21 mouse cellular contexts compared by ENCODE assay signal in the genomic region with DNA sequence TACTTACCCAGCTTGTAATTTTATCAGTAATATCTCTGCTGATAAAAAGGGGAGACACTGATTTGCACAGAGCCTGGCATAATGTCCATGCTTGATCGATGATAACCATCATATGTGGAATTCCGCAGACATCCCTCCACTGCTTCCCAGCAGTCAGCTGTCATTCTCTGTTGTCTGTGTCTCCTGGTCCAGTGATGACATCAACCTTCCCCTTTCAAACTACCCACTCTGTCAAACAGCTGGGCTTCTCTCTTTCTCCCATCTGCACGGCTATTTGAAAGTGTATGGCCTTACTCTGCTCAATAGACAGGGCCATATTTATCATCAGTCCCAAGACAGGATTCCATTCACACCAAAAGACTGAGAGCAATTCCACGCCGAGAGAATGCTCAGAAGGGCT.
DNase-seq lines count a peak whose midpoint lies in the region; ATAC-seq and TF ChIP-seq lines count a peak whose summit lies in the region.
"Had no signal": no experiment of that assay in that cellular context is flagged by ENCODE, and none has a peak within 500 bp of the region (broad histone marks: within the 10 kb centered on the region; RNA-seq: fewer than 3 reads in every experiment).

No protein-coding gene starts in this region.

- ATAC-seq in heart, embryonic 15.5 days (replicated peaks; ENCODE audit: insufficient number of reproducible peaks, insufficient read depth, low FRiP score, low read depth): no peak
- ATAC-seq in lung, embryonic 16.5 days (ENCODE audit: low read depth): peak; percentile 12; the same call in 1 of the 2 replicates
- ATAC-seq: CD4-positive, CD25-positive, alpha-beta regulatory T cell, adult 4 months; inflammation-experienced regulatory T-cells, adult 6 months; Patski had no signal

- intact Hi-C loops in heart, postnatal 36 days (cut with DNase I): loop anchor here (1.0 to 10.0 kb wide), 3 partner anchors 103 to 587 kb away; no protein-coding TSS in a partner anchor

- no peak overlapping the region for H3K4me2 ChIP-seq in heart, embryonic 15.5 days
- no peak overlapping the region for H3K4me2 ChIP-seq in lung, embryonic 16.5 days (ENCODE audit: low read depth, low read length)
- H3K4me2 ChIP-seq: forebrain, embryonic 12.5 days; liver, embryonic 15.5 days; neural tube, embryonic 13.5 days had no signal

- H3K9ac ChIP-seq in heart, embryonic 15.5 days: no peak overlapping the region
- H3K9ac ChIP-seq in lung, embryonic 16.5 days (ENCODE audit: low read length): no peak overlapping the region
- H3K9ac ChIP-seq: forebrain, embryonic 12.5 days; liver, embryonic 15.5 days; neural tube, embryonic 13.5 days had no signal

- TF ChIP-seq POLR2A in kidney, adult 2 months (IDR thresholded peaks at IDR 0.05; ENCODE audit: low read depth, low read length): no peak

- no peaks in the 10 kb centered on the region for H3K27me3 ChIP-seq in heart, embryonic 15.5 days
- H3K27me3 ChIP-seq in kidney, adult 2 months (replicated peaks; ENCODE audit: control insufficient read depth, insufficient read depth, low read length): no peaks in the 10 kb centered on the region
- no peaks in the 10 kb centered on the region for H3K27me3 ChIP-seq in lung, embryonic 16.5 days (ENCODE audit: control insufficient read depth, insufficient read depth, low read depth, low read length)
- H3K27me3 ChIP-seq: forebrain, embryonic 12.5 days; liver, embryonic 15.5 days; neural tube, embryonic 13.5 days; Patski had no signal

- 31% methylated on average over 5 of the region's 5 CpGs for WGBS in heart, embryonic 15.5 days
- WGBS in kidney, adult 2 months: 66% methylated on average over 5 of the region's 5 CpGs
- WGBS in lung, embryonic 16.5 days: 46% methylated on average over 5 of the region's 5 CpGs

- no peak for TF ChIP-seq CTCF in kidney, adult 2 months (conservative IDR thresholded peaks at IDR 0.05; ENCODE audit: insufficient read depth, insufficient read length, low read depth, low read length)

- peak; percentile 28 for DNase-seq in embryo, embryonic 10.5 days (ENCODE audit: low spot score)
- DNase-seq in embryo, embryonic 9.5 days (ENCODE audit: extremely low spot score): no peak
- no peak for DNase-seq in heart, postnatal 36 days
- no peak for DNase-seq in kidney, adult 2 months
- no peak for DNase-seq in kidney, adult 11 months
- DNase-seq in lung, postnatal 10 days: no peak
- DNase-seq: adrenal gland, adult 8-10 months; cerebellum, adult 9-11 months; layer of hippocampus, postnatal 36 days; right cerebral cortex, adult 18-20 months had no signal

- H3K4me3 ChIP-seq in heart, embryonic 15.5 days: no peak overlapping the region
- H3K4me3 ChIP-seq in kidney, adult 2 months (ENCODE audit: insufficient read depth, low read depth, low read length): no peak overlapping the region
- no peak overlapping the region for H3K4me3 ChIP-seq in lung, embryonic 16.5 days (ENCODE audit: low read length)
- H3K4me3 ChIP-seq: forebrain, embryonic 12.5 days; layer of hippocampus, adult 2 months; liver, embryonic 15.5 days; midbrain, embryonic 10.5 days; neural tube, embryonic 13.5 days had no signal

- no peaks in the 10 kb centered on the region for H3K9me3 ChIP-seq in heart, embryonic 15.5 days (replicated peaks)
- H3K9me3 ChIP-seq in lung, embryonic 16.5 days (ENCODE audit: control insufficient read depth, low read length): no peaks in the 10 kb centered on the region
- H3K9me3 ChIP-seq: forebrain, embryonic 12.5 days; liver, embryonic 15.5 days; midbrain, embryonic 10.5 days; neural tube, embryonic 13.5 days had no signal

- H3K27ac ChIP-seq in heart, embryonic 15.5 days: peak overlapping the region; percentile 88
- H3K27ac ChIP-seq in kidney, adult 2 months (ENCODE audit: insufficient read depth, low read depth, low read length): peak overlapping the region; percentile 29
- no peak overlapping the region for H3K27ac ChIP-seq in lung, embryonic 16.5 days (ENCODE audit: low read length)
- H3K27ac ChIP-seq: forebrain, embryonic 12.5 days; layer of hippocampus, adult 2 months; liver, embryonic 15.5 days; midbrain, embryonic 10.5 days; neural tube, embryonic 13.5 days; stomach, postnatal 0 days had no signal

- no peaks in the 10 kb centered on the region for H3K36me3 ChIP-seq in heart, embryonic 15.5 days
- H3K36me3 ChIP-seq in kidney, adult 2 months (ENCODE audit: control insufficient read depth, insufficient read depth, low read length): no peaks in the 10 kb centered on the region
- no peaks in the 10 kb centered on the region for H3K36me3 ChIP-seq in lung, embryonic 16.5 days (ENCODE audit: control insufficient read depth, insufficient read depth, low read length)
- H3K36me3 ChIP-seq: forebrain, embryonic 12.5 days; liver, embryonic 15.5 days; midbrain, embryonic 10.5 days; neural tube, embryonic 13.5 days had no signal

- H3K4me1 ChIP-seq in heart, embryonic 15.5 days (replicated peaks): peaks cover 37% of the 10 kb centered on the region
- no peaks in the 10 kb centered on the region for H3K4me1 ChIP-seq in kidney, adult 2 months (ENCODE audit: control insufficient read depth, insufficient read depth, low read length)
- peaks cover 25% of the 10 kb centered on the region for H3K4me1 ChIP-seq in lung, embryonic 16.5 days (replicated peaks; ENCODE audit: control insufficient read depth, insufficient read depth, low read length)
- H3K4me1 ChIP-seq: forebrain, embryonic 12.5 days; midbrain, embryonic 10.5 days had no signal
